Mouse (Mus musculus) fat pad, adult 2 months (tissue): ENCODE data around the gene Lpin3.

ENCODE experiments used
- DNase-seq: peaks from one replicate; pipeline ENCODE4 v3.0.0-alpha.2; 2011; ENCODE audit warnings: low read depth, low spot score; ENCODE audit errors: extremely low read depth

Lpin3 gene

GRCm38 (mm10) chr2:160886221-160886620 is 5.8 kb downstream of the Lpin3 start:
- no peak for DNase-seq

DNA sequence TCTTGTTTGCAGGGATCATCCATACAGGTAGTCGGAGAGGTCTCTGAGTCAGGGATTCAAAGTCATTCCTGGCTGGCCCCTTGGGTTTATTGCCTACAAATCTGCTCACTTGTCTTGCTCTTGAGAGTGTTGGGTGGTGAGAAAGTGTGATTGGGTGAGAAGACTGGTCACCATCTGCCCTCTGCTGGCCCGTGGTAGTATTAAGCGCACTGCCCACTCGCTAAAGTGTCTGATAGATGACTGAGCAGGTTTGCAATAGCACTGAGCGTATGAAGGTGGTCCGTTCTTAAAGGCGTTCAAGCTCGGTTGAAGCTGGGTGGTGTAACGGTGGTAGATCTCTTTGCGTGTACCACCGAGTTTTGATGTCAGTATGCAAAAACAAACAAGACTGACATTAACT is 6.8 kb downstream of the Lpin3 start:
- no peak for DNase-seq

DNA sequence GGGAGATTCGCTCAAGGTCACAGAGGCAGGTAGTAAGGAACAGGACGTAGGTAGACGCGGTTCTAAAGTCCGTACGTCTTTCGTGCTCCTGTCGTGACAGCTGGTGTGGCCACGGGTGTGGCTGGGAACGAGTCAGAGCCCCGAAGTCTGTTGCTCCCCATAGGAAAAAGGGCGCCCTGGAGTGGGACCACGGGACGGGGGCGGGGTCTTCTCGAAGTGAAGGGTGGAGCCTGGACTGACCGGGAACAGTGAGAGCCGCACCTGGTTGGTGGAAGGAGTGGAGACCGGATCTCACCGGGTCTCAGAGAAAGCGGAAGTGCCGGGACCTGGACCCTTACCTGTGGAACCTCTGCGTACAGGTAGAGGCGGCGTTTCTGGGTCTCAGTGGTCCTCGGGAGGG is 7.4 kb downstream of the Lpin3 start:
- no peak for DNase-seq

DNA sequence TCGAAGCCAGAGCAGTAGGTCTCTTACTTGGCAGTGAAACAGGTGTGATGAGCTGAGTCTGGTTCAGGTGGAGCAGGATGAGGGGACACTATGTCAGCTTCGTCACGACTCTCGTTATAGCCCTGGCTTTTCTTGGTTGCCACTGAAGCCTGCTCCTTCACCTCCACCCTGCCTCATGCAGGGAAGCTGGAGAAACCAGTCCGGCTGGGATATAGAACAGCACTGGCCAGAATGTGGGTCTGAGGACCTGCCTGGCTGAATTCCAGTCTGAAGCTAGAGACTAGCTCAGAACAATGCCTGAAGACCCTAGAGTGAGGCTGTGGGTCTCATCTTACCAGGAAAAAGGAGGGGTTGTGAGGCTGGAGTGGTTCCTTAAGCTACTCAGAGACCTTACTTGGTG is 10.6 kb downstream of the Lpin3 start:
- no peak for DNase-seq

- DNase-seq, result peak; percentile 54
Measured at GRCm38 (mm10) chr2:160891697-160892096, 11.2 kb downstream of the Lpin3 start.

DNA sequence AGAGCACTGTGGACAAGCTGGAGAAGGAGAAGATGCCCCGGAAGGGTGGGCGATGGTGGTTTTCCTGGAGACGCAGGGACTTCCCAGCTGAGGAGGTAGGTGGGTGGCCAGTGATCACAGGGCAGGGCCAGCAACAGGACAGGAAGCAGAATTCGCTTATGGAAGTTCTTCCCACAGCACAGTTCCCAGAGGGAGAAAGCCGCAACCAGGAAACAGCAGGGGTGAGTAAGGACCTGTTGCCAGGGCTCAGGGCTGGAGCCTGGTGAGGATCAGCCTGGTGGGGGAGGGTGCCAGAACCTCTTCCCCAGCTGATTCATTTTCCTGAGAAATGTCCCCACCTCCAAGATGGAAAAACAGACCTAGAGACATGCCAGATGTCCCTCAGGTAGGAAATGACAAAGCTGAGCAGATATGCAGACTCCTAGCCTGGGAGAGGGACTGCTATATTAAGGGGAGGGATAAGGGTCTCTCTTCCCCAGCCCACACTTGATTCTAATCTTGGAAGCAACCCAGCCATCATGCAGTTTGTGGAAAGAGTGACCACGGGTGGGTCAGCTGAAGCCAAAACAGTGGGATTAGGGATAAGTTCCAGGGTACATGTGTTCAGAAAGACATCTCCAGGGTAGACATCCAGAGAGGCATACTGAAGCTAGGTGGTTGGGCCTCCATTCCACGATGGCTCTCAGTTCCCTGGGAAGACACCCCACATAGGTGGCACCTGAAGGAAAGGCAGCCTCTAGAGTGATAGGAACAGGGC is 21.4 kb downstream of the Lpin3 start:
- no peak for DNase-seq

DNA sequence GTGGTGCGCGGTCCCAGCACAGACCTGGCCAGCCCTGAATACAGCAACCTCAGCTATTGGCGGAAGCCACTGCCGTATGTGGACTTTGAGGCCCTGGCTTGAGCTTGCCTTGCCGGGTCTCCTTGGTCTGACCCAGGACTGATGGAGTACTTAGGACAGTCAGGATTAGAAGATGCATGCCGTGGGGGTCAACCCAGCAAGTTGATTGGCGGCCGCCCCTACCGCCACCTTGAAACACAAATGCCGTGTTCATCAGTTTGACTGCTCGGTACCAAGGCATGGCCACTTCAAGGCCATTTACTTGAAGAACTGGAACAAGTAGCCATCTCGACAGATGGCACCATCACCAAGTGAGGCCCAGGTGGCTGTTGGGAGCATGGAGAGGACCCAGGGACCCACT is 24.8 kb downstream of the Lpin3 start:
- no peak for DNase-seq

- DNase-seq, result no peak
Measured at GRCm38 (mm10) chr2:160906101-160906500, 25.6 kb downstream of the Lpin3 start.

GRCm38 (mm10) chr2:160908607-160909006 is 28.1 kb downstream of the Lpin3 start:
- no peak for DNase-seq

DNA sequence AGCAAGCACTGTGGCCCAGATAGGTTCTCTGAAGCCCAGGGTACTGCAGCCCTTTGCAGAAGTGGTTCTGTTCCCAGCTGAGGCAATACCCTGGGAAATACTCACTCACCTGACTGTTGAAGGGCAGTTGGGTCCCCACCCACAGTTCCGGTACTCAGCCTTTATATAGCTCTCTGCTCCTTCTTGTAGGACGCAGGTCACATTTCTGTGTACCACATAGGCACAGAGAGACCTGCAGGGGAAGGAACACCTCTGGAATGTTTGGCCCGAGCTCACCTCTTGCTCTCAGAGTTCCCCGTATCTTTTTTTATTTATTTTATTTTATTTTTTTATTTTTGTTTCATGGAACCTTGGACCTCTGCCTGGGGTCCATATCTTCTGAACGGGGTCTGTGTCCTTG is 30.2 kb downstream of the Lpin3 start:
- DNase-seq, result no peak

GRCm38 (mm10) chr2:160911558-160912201 is 31.2 kb downstream of the Lpin3 start:
- DNase-seq, result no peak

GRCm38 (mm10) chr2:160912231-160912671 is 31.8 kb downstream of the Lpin3 start, which contains the start of gene Emilin3:
Gene Emilin3 (minus strand): TSS chr2:160912328.
- no peak for DNase-seq

DNA sequence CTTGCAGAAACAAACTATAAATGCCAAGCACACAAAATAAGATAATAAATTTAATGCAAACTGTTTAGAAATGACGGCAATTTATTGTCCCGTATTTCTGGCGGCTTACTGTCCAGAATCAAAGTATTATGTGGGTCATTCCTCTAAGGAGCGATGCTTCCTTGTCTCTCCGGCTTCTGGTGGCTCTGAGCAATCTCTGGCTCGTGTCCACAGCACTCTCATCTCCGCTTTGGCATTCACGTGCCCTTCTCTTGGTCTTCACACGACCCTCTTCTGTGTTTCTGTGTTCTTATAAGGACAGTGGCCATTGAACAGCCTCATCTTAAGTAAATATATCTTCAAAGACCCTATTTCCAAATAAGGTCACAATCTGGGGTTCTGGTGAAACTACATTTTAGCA is 34.2 kb downstream of the Lpin3 start:
- DNase-seq, result no peak

- no peak for DNase-seq
Measured at GRCm38 (mm10) chr2:160915821-160916610, 35.5 kb downstream of the Lpin3 start.

DNA sequence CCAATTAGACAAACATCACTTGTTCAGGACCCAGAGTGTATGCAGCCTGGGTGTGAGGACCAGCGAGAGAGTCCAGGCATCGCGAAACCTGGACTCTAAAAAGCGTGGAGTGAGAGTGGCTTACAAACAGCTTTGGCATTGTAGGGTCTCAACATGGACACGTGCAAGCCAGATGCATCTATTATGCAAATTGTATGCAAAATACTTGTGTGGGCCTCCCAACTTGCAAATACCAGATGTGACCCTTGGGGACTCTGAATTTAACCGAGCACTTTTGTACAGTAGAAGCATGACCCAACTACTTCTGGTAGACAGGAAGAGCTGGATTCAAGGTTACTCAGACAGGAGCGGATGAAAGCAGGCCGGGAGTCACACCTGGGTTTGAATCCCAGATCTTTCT is 36.2 kb downstream of the Lpin3 start:
- no peak for DNase-seq

DNA sequence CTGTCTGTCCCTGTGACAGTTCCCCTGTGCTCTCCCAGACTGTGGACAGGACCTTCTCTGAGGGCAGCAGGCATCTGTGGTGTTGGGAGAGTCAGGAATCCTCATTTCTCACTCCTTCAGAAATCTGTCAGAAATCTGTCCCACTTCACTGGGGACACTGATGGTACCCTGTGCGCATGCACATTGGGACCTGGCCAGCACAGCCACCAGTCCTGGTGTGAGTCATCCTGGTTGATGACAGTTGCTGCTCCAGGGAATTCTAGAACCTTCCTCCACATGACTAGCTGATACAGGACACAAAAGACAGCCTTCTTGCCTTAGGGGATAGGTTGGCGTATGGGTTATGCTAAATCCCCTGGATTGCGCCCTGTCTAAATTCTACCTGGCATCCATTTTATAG is 36.8 kb downstream of the Lpin3 start:
- peak; percentile 16 for DNase-seq

DNA sequence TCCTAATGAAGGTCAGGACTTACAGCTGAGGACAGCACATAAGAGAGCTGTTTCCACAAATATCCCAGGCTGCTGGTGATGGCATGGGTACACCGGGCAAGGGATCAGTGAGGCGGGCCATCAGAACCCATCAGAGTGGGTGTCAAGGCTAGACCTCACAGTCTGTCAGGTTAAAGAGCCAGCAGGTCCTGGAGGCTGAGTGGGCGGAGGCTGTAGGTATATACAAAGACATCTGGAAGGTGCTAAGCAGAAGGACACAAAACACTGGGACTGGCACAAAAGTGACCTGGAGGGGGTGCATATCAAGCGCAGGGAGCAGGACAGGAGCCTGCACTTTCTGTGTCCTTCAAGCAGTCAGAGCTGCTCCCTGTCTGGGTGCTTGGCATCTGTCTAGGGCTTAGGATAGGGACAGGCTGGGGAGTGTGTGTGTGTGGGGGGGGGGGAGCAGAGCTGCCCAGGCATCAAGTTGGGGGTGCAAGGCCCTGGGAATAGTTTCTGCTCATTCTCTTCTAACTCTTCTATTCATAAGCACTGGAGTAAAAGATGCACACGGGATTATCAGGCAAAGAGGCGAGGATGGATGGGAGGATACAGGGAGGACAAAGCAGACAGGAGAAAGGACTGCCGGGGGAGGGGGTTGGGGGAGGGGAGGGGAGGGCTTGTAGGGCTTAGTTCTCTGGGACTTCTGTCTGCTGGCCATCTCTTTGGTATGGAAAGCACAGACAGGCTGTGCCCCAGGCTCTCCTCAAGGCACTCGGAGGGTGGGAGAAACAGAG is 37.9 kb downstream of the Lpin3 start:
- DNase-seq, result no peak

DNA sequence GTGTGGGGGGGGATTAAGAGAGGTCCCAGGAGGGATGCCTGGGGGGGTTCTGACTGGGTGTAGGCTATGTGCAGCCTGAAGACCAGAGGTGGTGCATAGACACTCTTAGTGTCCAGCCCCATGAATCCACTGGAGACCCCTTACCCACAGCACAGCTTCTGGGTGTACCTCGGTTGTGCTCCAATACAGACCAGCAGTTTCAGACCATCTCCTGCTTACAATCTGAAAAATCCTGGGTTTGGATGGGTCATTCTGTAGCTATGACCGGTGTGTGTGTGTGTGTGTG is 38.4 kb downstream of the Lpin3 start:
- no peak for DNase-seq

- no peak for DNase-seq
Measured at GRCm38 (mm10) chr2:160921285-160921684, 40.8 kb downstream of the Lpin3 start.

- no peak for DNase-seq
Measured at GRCm38 (mm10) chr2:160925203-160925602, 44.7 kb downstream of the Lpin3 start.

- no peak for DNase-seq
Measured at GRCm38 (mm10) chr2:160931378-160931777, 50.9 kb downstream of the Lpin3 start.
